Mouse (Mus musculus) erythroblast, embryonic 14.5 days (primary cell): Measurements from ENCODE around the gene Tas2r119.

ENCODE experiments used
- GATA1 ChIP-seq: IDR thresholded peaks from 2 replicates; pipeline ENCODE4 v1.6.1; 2012; ENCODE audit warnings: low read length, inconsistent platforms, mixed read lengths
- TAL1 ChIP-seq: IDR thresholded peaks from 3 replicates; pipeline ENCODE4 v1.6.1; 2012; ENCODE audit warnings: low read length, inconsistent platforms, mixed read lengths

DNA sequence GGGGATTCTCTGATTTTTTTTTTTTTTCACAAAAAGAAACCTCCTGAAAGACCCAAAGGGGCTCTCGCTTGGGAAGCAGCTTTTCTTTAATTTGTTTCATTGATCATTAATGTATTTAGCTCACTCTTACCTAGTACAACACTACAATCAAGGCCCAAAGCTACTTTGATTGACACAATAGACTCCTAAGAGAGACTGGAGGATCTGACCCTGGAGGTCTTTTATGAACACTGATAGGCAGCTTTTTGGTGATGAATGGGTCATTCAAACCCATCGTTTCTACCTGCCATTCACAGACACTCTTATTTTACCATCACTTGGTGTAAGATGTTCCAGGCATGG lies 4.1 kb upstream of the Tas2r119 start:
- TF ChIP-seq TAL1, result no peak
- TF ChIP-seq GATA1, result no peak
